Mouse (Mus musculus): Measurements from ENCODE around the gene Ndufv1.

Gene Ndufv1

DNA sequence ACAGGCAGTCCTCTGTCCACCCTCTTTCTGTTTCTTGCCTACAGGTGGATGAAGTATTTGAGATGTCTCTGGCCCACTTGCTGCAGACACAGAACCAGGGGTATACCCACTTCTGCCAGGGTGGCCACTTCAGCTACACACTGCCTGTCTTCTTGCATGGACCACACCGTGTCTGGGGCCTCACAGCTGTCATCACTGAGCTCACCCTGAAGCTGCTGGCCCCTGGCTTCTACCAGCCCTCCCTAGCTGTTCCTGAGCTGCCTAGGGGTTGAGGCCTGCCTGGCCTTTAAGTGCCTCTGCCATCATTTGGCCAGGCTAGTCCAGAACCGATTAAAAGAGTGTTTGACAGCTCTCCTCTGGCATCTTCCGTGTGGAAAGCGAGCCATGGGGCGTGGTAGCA, 10.9 kb downstream of the Ndufv1 start:
- no peak for DNase-seq (ENCODE audit: low read depth)

- DNase-seq (ENCODE audit: low read depth), result peak; percentile 20
Observed at GRCm38 (mm10) chr19:4000949-4001525, 11.6 kb downstream of the Ndufv1 start.

DNA sequence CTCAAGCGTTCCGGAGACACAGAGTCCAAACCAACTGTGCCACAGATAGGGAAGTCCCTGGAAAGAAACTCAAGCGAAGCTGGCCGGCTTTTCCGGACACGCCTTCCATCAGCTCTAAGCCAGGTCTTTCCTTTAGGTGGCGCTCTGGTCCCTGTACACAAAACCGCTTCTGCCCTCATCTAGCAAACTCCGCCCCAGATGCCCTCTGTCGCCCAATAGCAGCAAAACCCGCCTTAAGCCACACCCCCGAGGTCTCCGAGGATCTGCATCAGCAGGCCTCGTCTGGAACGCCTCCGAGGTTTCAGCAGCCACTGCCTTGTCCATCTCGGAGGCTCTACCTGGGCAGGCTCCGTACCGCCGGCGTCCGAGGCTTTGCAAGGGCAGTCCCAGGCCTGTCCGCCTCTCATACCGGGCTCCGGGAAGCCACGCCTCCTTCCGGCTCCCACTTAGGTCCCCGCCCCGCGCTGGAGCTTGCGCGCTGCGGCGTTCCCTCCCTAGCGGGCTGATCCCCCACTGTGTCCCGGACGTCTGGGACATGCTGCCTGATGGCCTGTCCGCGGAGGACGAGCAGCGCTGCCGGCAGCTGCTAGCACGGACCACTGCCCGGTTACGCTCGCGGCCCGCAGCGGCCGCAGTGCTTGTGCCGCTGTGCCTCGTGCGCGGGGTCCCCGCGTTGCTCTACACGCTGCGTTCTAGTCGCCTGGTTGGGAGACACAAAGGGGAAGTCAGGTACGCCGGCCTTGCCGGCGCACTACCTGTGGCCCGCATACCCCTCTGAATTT, 12.3 kb downstream of the Ndufv1 start, which contains the start of the genes Nudt8 and Gm49405:
Nudt8 (plus strand) TSS at position 462 of the 782 bp plus-strand sequence.
Gm49405 (plus strand) TSS at position 508 of the 782 bp plus-strand sequence.
- peak; percentile 99 for DNase-seq (ENCODE audit: low read depth)

- peak; percentile 47 for DNase-seq (ENCODE audit: low read depth)
Observed at GRCm38 (mm10) chr19:3999121-3999730, 13.4 kb downstream of the Ndufv1 start.

DNA sequence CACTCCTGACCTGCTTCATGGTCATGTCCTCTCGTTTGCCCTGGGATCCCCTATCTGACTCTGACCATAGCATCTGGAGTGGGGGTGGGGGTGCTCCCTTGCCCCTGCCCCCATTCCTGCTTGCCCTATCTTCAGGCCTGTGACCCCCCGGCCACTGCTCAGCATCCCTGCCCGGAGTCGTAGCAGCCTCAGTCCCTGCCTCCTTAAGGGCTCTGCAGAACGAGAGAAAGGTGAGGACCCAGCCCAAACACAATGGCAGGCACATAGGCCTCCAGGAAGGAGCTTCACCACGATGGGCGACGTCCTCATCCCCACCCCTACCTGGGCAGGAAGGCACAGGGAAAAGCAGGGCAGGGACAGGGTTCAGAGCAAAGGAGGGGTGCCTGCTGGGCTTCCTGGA, 14.3 kb downstream of the Ndufv1 start:
- no peak for DNase-seq (ENCODE audit: low read depth)

- DNase-seq (ENCODE audit: low read depth), result no peak
Observed at GRCm38 (mm10) chr19:3997231-3997630, 15.4 kb downstream of the Ndufv1 start.

DNA sequence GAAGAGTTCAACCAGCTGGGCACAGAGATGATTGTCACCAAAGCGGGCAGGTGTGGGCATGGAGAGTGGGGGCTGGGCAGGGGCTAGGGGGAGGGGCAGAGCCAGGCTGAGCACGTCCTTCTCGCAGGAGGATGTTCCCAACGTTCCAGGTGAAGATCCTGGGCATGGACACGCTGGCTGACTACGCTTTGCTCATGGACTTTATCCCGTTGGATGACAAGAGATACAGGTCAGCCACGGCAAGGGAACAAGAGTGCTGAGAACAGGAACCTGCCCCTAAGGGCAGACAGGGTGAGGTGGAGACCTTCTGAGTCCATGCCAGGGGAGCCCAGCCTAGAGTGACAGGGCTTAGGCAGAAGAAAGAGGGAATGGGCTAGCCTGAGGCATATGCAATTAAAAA, 15.9 kb downstream of the Ndufv1 start:
- no peak for DNase-seq (ENCODE audit: low read depth)

DNA sequence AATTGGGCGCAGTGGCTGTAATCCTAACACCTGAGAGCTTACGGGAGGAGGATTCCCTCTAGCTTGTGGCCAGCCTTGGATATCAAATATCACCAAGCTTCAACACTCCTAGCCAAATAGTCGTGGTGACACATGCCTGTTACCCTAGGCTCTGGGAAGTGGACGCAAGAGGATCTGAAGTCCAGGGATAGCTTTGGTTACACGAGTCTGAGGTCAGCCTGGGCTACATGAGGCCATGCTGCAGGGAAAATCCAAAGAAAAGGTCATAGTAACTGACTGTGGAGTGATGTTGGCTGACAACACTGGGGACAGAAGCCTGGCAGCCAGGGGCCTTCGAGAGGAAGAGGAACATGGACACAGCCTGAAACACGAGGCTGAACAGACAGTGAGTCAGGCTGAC, 16.5 kb downstream of the Ndufv1 start:
- DNase-seq (ENCODE audit: low read depth), result no peak

DNA sequence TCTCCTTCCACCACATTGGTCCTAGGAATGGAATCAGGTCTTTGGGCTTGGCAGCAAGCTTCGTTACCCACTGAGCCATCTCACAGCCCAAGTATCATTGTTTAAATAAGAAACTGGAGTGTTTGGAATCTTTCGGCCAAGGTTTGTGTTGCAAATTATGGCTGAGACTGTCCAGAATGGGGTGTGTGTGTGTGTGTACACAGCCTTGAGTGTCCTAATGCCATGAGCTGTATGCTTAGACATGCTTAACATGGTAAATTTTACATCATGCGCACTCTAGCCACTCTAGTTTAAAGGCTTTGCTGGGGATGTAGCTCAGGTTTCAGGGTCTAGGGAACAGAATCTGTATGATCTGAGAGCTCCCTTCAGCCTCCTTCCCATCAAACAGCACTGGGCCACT, 17.1 kb downstream of the Ndufv1 start:
- DNase-seq (ENCODE audit: low read depth), result no peak

DNA sequence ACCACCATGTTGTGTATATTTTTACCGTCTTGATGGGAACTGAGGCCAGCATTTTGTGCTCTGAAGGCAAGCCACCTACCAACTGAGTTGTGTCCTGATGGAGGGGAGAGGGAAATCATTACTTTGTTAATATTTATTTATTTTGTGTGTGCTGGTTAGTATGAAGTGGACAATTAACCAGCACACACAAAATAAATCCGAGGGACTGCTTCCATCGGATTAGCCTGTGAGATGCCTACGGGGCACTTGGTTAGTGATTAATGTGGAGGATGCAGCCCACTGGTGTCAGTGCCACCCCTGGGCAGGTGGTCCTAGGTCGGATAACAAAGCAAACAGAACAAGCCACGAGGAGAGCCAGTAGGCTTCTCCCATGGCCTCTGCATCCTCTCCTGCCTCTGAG, 17.7 kb downstream of the Ndufv1 start:
- no peak for DNase-seq (ENCODE audit: low read depth)

DNA sequence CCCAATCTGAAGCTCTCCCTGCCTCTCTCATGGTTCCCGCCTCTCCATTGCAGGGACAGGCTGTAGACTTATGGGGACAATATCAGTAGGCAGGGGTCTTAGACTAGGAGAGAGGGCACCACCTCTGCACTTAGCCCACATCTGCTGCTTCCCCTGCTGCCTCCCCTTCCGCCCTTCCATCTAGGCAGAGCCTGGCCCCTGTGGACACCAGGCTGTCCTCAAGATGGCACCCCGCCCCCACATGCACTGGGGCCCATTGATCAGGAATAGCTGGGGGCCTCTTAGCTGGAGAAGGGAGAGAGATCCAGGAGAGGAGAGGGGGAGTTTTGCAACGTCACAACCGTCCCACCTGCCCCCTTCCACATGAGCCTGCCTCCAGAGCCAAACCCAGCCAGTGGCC, 20.2 kb downstream of the Ndufv1 start, which contains the start of gene Tbx10:
Tbx10 (plus strand) TSS at position 337 of the 400 bp plus-strand sequence.
- no peak for DNase-seq (ENCODE audit: low read depth)

- no peak for DNase-seq (ENCODE audit: low read depth)
Observed at GRCm38 (mm10) chr19:3991966-3992365, 20.6 kb downstream of the Ndufv1 start.

DNA sequence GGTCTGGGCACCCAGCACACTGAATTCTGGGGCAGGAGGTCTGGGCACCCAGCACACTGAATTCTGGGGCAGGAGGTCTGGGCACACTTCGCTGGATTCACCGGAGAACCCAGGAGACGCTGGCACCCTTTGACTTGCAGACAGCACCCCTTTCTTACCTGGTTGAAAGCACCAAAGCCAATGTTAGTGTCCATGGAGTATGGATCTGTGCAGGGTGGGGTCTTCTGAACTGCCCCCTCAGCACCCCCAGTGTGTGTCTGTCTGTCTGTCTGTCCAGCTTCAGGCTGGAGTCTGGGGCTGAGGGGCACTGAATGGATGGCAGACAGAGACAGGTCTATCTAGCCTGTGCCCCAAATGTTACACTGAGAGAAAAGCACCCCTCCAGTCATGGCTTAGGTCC, 21.0 kb downstream of the Ndufv1 start:
- DNase-seq (ENCODE audit: low read depth), result no peak

- no peak for DNase-seq (ENCODE audit: low read depth)
Observed at GRCm38 (mm10) chr19:3990804-3991203, 21.8 kb downstream of the Ndufv1 start.

GRCm38 (mm10) chr19:3988750-3989149, 23.9 kb downstream of the Ndufv1 start:
- peak; percentile 38 for DNase-seq (ENCODE audit: low read depth)

GRCm38 (mm10) chr19:3988066-3988465, 24.5 kb downstream of the Ndufv1 start:
- no peak for DNase-seq (ENCODE audit: low read depth)

GRCm38 (mm10) chr19:3986334-3986733, 26.3 kb downstream of the Ndufv1 start, which contains the start of gene Acy3:
Gene Acy3, plus strand, starts transcription at chr19:3986570.
- DNase-seq (ENCODE audit: low read depth), result peak; percentile 80

DNA sequence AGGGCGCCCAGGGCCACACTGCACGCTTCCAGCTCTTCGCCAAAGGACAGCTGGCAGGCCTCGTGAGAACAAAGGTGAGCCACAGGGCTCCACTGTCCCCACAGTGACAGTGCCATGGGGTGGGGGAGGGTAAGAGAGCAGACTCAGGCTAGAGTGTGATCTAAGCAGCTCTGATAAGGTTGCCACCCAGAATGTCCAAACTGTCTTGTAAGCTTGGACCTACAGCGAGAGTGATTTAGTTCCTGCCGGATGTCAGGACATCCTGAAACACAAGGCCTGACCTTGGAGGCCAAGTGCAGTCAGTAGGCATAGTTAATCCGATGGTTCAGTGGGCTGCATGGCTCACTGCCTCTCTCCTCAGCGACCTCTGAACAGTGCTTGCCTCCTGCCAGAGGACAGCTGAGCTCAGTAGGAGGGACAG, 27.3 kb downstream of the Ndufv1 start:
- no peak for DNase-seq (ENCODE audit: low read depth)

- DNase-seq (ENCODE audit: low read depth), result no peak
Observed at GRCm38 (mm10) chr19:3983527-3984200, 28.9 kb downstream of the Ndufv1 start.

DNA sequence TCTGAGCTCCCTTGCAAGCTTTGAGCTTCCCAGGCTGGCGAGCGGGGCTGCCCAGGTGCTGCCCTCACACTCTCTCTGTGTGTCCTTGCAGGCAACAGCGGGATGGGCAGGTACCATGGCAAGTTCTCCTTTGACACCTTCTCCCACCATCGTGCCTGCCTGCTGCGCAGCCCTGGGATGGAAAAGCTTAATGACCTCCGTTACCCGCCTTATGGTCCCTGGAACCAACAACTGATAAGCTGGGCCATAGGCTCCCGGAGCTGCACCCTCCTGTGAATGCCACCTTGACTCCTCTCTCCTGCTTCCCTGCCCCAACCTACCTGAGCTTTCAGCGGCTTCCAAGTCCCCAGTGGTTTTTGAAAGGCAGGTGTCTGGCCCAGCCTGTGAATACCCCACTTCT, 31.7 kb downstream of the Ndufv1 start:
- no peak for DNase-seq (ENCODE audit: low read depth)

DNA sequence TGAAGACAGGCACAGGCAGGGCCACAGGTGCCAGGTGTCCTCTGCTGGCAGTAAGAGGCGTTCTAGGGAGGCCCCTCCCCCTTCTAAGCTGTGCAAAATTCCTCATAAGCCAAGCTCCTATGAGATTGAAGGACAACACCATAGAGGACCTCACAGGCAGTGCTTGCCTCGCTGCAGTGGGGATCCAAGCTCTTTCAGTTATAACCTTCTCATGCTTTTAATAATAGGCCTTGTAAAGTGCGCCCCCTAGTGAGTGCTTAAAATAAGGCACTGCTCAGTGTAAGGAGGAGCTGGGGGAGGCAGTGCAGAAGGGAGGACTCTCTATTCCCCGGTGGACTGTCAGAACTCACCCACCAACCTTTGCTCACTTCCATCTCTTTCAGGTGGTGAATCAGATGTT, 32.3 kb downstream of the Ndufv1 start:
- DNase-seq (ENCODE audit: low read depth), result peak; percentile 96

DNA sequence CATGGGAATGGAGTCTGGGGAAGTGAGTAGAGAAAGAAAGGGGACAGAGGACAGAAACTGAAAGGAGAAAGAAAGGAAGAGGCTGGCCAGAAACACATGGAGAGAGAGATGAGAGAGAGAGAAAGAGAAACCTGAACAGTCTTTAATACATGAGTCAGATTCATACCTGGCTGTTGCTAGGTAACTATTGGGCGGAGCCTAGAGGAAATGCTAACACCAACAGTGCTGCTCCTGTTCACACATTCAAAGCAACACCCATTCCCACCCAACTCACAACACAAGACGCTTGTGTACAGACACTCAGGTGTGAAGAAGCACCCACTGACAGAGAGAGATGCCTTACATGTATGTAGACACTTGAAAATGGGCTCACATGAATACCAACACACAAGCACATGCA, 36.7 kb downstream of the Ndufv1 start:
- DNase-seq (ENCODE audit: low read depth), result no peak

Measured in NIH3T3 (cell line).